Mouse (Mus musculus): Measurements from ENCODE around the gene Lrrc20. TPM values are rescaled to one million over a fixed set of nuclear protein-coding genes. Genes with fewer than 3 reads are reported as not detected.

Gene Lrrc20
- polyA plus RNA-seq, 1 experiment from 2014 or later: 5.3 TPM

DNA sequence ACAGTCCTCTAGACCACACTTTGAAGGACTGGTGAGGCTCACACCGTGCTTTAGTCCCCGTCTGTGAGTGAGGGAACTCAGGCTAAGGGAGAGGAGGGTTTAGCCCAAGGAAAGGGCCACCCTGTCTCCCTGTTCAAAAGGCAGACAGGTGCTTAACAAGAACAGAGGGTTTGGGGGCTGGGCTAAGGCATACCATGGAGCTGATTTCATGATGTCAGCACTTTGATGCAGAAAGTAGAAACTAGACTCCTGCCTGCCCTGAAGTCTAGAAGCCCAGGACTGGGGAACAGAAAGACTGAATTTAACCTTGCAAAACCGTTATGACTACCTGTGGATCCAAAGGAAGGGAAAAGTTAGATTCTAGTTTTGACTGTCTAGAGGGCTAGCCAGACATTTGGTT, 18.4 kb upstream of the Lrrc20 start:
- Histone ChIP-seq H3K27me3 (ENCODE audit: control insufficient read depth, insufficient read depth, low read length) (no peaks in the 10 kb centered on the region), H3K36me3 (ENCODE audit: control insufficient read depth, insufficient read depth, low read length) (no peaks in the 10 kb centered on the region), H3K4me2 (replicated peaks; ENCODE audit: low read depth, low read length) (no peak overlapping the region), H3K9me3 (ENCODE audit: control insufficient read depth, low read depth, low read length) (no peaks in the 10 kb centered on the region), H3K9ac (replicated peaks; ENCODE audit: low read depth, low read length) (no peak overlapping the region), H3K4me1 (ENCODE audit: control insufficient read depth, insufficient read depth, low read length) (no peaks in the 10 kb centered on the region), H3K4me3 (ENCODE audit: low read depth, low read length) (no peak overlapping the region), H3K27ac (ENCODE audit: low read length) (no peak overlapping the region)
- ATAC-seq (ENCODE audit: insufficient number of reproducible peaks, insufficient read depth, low FRiP score, low read depth): no peak
- WGBS: 55% methylated on average over 3 of the region's 3 CpGs

DNA sequence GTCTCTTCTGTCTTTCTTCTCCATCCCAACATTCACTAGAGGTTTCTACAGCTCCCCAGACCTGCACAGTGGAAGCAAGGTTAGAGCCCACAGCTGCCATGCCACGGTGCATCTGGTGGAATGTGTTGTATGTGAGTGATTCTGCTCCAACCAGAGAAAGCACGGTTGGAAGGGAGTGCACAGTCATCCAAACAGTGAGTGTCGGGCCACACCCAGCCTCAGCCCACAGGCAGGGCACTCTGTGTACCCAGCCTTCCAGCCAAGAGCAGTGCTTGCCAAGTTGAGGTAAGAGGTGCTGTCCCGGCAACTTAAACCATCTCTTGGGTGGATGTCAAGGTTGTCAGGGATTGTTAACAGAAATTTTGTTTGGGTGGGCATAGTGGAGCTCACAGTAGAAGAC, 10.6 kb upstream of the Lrrc20 start:
- Histone ChIP-seq H3K4me2 (replicated peaks; ENCODE audit: low read depth, low read length) (no peak overlapping the region), H3K4me1 (ENCODE audit: control insufficient read depth, insufficient read depth, low read length) (no peaks in the 10 kb centered on the region), H3K27ac (ENCODE audit: low read length) (no peak overlapping the region), H3K4me3 (ENCODE audit: low read depth, low read length) (no peak overlapping the region), H3K36me3 (ENCODE audit: control insufficient read depth, insufficient read depth, low read length) (no peaks in the 10 kb centered on the region), H3K9ac (replicated peaks; ENCODE audit: low read depth, low read length) (no peak overlapping the region), H3K9me3 (ENCODE audit: control insufficient read depth, low read depth, low read length) (no peaks in the 10 kb centered on the region), H3K27me3 (ENCODE audit: control insufficient read depth, insufficient read depth, low read length) (no peaks in the 10 kb centered on the region)
- ATAC-seq (ENCODE audit: insufficient number of reproducible peaks, insufficient read depth, low FRiP score, low read depth): no peak
- 80% methylated on average over 4 of the region's 4 CpGs for WGBS

DNA sequence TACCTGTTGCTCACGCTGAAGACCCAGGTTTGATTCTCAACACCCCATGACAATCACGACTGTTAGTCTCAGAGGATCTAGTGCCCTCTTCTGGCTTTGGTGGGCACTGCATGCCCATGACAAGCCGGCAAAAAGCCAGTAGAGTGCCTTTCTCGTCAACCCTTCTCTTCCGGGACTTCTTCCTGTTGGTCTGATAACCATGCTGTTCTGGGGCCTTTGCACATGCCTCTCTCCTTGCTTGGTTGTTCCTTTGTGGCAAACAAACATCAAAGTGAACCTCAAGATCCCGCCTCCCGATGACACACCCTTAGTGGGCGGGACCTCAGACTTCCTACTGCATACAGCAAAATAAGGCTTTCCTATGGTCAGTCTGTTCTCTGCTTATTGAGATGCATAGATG, 9.4 kb upstream of the Lrrc20 start:
- Histone ChIP-seq H3K36me3 (ENCODE audit: control insufficient read depth, insufficient read depth, low read length) (no peaks in the 10 kb centered on the region), H3K4me3 (ENCODE audit: low read depth, low read length) (no peak overlapping the region), H3K4me1 (ENCODE audit: control insufficient read depth, insufficient read depth, low read length) (no peaks in the 10 kb centered on the region), H3K9me3 (ENCODE audit: control insufficient read depth, low read depth, low read length) (no peaks in the 10 kb centered on the region), H3K9ac (replicated peaks; ENCODE audit: low read depth, low read length) (no peak overlapping the region), H3K27me3 (ENCODE audit: control insufficient read depth, insufficient read depth, low read length) (no peaks in the 10 kb centered on the region), H3K27ac (ENCODE audit: low read length) (no peak overlapping the region), H3K4me2 (replicated peaks; ENCODE audit: low read depth, low read length) (no peak overlapping the region)
- no peak for ATAC-seq (ENCODE audit: insufficient number of reproducible peaks, insufficient read depth, low FRiP score, low read depth)
- 73% methylated on average over 8 of the region's 8 CpGs for WGBS

DNA sequence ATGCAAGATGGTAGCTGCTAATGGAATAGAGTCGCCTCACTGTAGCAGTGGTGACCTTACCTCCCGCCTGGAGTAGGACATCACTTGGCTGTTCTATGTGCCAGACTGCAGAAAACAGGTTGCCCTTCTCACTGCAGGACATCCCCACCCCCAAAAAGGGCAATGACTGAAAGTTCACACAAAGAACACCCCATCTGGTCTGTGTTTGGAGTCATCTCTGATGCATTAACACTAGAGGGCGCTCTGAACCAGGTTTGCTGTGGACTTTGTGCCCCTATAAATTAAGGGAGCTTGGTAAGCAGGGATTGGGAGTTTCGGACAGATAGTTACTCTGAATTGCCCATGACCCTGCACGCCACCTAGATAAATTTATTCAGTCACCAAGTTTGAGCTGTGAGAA, 8.7 kb upstream of the Lrrc20 start:
- H3K27me3 ChIP-seq (ENCODE audit: control insufficient read depth, insufficient read depth, low read length): no peaks in the 10 kb centered on the region
- no peak overlapping the region for H3K9ac ChIP-seq (replicated peaks; ENCODE audit: low read depth, low read length)
- no peaks in the 10 kb centered on the region for H3K4me1 ChIP-seq (ENCODE audit: control insufficient read depth, insufficient read depth, low read length)
- H3K9me3 ChIP-seq (ENCODE audit: control insufficient read depth, low read depth, low read length): no peaks in the 10 kb centered on the region
- H3K4me3 ChIP-seq (ENCODE audit: low read depth, low read length): no peak overlapping the region
- no peak overlapping the region for H3K4me2 ChIP-seq (replicated peaks; ENCODE audit: low read depth, low read length)
- H3K36me3 ChIP-seq (ENCODE audit: control insufficient read depth, insufficient read depth, low read length): no peaks in the 10 kb centered on the region
- no peak for ATAC-seq (ENCODE audit: insufficient number of reproducible peaks, insufficient read depth, low FRiP score, low read depth)
- WGBS: 27% methylated on average over 5 of the region's 5 CpGs
- H3K27ac ChIP-seq (ENCODE audit: low read length): no peak overlapping the region

DNA sequence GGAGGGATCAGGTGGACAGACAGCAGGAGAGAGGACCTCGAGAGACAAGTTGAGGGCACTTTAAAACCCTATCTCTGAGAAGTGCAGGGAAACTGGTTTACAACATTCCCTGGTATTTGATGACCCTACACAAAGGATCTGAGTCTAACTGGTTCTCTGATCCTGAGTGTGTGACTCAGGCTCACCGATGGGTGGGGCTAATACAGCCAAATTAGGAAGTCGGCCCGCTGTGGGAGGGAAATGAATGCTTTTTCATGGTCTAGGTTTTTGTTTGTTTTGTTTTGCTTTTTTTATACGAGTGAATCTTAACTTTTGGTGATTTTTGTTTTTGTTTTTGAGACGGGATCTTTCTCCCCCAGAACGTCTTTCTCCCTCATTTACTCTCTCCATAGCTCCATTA, 6.7 kb upstream of the Lrrc20 start:
- H3K9me3 ChIP-seq (ENCODE audit: control insufficient read depth, low read depth, low read length): no peaks in the 10 kb centered on the region
- no peak overlapping the region for H3K4me3 ChIP-seq (ENCODE audit: low read depth, low read length)
- no peak for ATAC-seq (ENCODE audit: insufficient number of reproducible peaks, insufficient read depth, low FRiP score, low read depth)
- no peak overlapping the region for H3K4me2 ChIP-seq (replicated peaks; ENCODE audit: low read depth, low read length)
- no peaks in the 10 kb centered on the region for H3K27me3 ChIP-seq (ENCODE audit: control insufficient read depth, insufficient read depth, low read length)
- 65% methylated on average over 7 of the region's 7 CpGs for WGBS
- H3K36me3 ChIP-seq (ENCODE audit: control insufficient read depth, insufficient read depth, low read length): no peaks in the 10 kb centered on the region
- H3K4me1 ChIP-seq (ENCODE audit: control insufficient read depth, insufficient read depth, low read length): no peaks in the 10 kb centered on the region
- no peak overlapping the region for H3K9ac ChIP-seq (replicated peaks; ENCODE audit: low read depth, low read length)
- H3K27ac ChIP-seq (ENCODE audit: low read length): no peak overlapping the region

DNA sequence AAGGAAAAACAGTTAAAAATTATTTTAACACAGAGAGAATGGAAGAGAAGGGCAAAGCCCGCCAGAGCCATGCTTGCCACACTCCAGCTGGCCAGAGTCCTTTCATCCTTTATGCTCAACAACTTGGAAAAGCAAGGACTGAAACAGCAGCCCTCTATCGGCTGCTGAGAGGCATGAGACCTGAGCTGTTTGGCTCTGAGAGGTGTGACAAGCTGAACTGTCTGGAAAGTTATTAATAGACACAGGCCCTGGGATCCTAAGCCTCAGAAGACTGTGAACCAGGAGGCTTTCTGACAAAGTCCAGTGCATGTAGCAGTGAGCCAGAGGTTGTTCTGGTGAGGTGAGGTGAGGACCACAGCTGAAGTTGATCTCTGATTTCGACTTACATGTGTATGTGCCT, 2.0 kb upstream of the Lrrc20 start:
- H3K9ac ChIP-seq (replicated peaks; ENCODE audit: low read depth, low read length): no peak overlapping the region
- WGBS: 72% methylated on average over 3 of the region's 3 CpGs
- H3K27me3 ChIP-seq (ENCODE audit: control insufficient read depth, insufficient read depth, low read length): no peaks in the 10 kb centered on the region
- no peaks in the 10 kb centered on the region for H3K9me3 ChIP-seq (ENCODE audit: control insufficient read depth, low read depth, low read length)
- H3K36me3 ChIP-seq (ENCODE audit: control insufficient read depth, insufficient read depth, low read length): no peaks in the 10 kb centered on the region
- no peak for ATAC-seq (ENCODE audit: insufficient number of reproducible peaks, insufficient read depth, low FRiP score, low read depth)
- no peak overlapping the region for H3K4me3 ChIP-seq (ENCODE audit: low read depth, low read length)
- no peak overlapping the region for H3K4me2 ChIP-seq (replicated peaks; ENCODE audit: low read depth, low read length)
- H3K27ac ChIP-seq (ENCODE audit: low read length): no peak overlapping the region
- no peaks in the 10 kb centered on the region for H3K4me1 ChIP-seq (ENCODE audit: control insufficient read depth, insufficient read depth, low read length)

DNA sequence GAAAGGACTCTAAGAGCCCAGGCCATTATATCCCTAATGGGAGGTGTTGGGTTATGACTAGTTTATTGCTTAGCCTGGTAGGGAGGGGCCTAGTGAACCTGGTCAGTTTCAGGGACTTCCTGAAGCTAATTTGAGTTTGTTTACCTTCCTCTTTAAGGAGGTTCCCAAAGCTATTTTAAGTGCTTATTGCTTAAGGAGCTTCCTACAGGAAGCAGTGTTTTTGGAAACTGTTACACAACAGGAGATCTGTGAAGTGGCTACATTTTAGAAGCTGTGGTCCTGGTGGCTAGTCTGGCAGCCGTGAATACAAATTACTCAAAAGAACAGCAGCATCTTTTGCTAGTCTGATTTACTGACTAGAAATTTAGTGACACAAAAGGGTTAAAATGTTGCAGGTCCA, 1.3 kb upstream of the Lrrc20 start:
- Histone ChIP-seq H3K36me3 (ENCODE audit: control insufficient read depth, insufficient read depth, low read length) (no peaks in the 10 kb centered on the region), H3K9me3 (ENCODE audit: control insufficient read depth, low read depth, low read length) (no peaks in the 10 kb centered on the region), H3K27ac (ENCODE audit: low read length) (no peak overlapping the region), H3K9ac (replicated peaks; ENCODE audit: low read depth, low read length) (no peak overlapping the region), H3K4me3 (ENCODE audit: low read depth, low read length) (no peak overlapping the region), H3K27me3 (ENCODE audit: control insufficient read depth, insufficient read depth, low read length) (no peaks in the 10 kb centered on the region), H3K4me2 (replicated peaks; ENCODE audit: low read depth, low read length) (no peak overlapping the region), H3K4me1 (ENCODE audit: control insufficient read depth, insufficient read depth, low read length) (no peaks in the 10 kb centered on the region)
- ATAC-seq (ENCODE audit: insufficient number of reproducible peaks, insufficient read depth, low FRiP score, low read depth): no peak
- WGBS: 53% methylated on average over 1 of the region's 1 CpGs

DNA sequence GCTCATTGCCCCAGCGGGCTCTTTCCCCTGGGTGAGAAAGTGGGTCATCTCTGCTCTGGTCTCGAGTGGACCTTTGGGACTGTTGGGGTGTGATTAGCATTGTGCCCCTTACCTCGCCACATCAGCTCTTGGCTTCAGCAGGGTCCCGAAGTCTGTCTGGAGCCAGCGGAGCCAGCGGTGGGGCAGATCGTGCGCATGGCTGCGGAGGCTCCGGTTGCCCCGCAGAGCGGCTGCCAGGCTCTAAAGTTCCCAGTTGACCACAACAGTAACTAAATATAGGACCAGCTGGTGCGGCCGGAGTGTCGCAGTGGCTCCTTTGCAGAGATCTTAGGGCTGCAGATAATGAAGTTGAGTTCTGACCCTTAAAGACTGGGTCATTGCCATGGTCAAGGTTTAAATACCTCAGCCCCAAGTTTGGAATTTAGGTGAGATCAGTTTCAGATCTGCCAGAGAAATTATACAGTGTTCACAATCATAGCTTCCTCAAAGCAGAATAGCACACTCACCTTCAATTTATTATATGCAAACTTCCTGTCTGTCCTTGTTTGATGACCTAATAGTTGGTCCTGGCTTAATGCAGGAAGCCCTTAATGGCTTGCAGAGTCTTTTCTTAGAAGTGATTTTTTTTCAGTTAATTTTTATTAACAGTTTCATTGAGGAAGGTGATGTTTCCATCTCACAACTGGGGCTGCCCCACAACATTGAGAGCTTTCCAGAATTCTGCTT, 1.0 kb downstream of the Lrrc20 start:
- WGBS: 4% methylated on average over 15 of the region's 15 CpGs
- no peak for ATAC-seq (ENCODE audit: insufficient number of reproducible peaks, insufficient read depth, low FRiP score, low read depth)
- Histone ChIP-seq H3K27me3 (ENCODE audit: control insufficient read depth, insufficient read depth, low read length) (no peaks in the 10 kb centered on the region), H3K36me3 (ENCODE audit: control insufficient read depth, insufficient read depth, low read length) (no peaks in the 10 kb centered on the region), H3K4me3 (ENCODE audit: low read depth, low read length) (peak overlapping the region; percentile 73), H3K9me3 (ENCODE audit: control insufficient read depth, low read depth, low read length) (no peaks in the 10 kb centered on the region), H3K27ac (ENCODE audit: low read length) (no peak overlapping the region), H3K9ac (replicated peaks; ENCODE audit: low read depth, low read length) (peak overlapping the region; percentile 34), H3K4me1 (ENCODE audit: control insufficient read depth, insufficient read depth, low read length) (no peaks in the 10 kb centered on the region), H3K4me2 (replicated peaks; ENCODE audit: low read depth, low read length) (peak overlapping the region; percentile 95)

DNA sequence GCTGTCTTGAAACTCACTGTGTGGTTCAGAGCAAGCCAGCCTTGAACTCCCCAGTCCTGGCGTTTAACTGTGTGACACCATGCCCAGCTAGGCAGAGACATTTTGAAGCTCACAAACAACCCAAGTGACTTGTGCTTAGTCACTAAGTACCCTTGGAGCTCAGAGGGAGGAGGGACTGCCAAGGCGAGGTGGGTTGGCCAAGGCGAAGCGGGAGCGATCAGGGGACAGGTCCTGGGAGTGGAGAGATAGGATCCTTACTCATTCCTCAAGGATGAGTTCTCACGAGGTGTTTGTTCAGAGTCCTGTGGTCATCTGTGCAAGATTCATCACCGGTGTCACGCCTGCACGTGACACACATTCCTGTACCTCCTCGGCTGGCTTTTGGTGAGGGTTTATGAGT, 3.9 kb downstream of the Lrrc20 start:
- ATAC-seq (ENCODE audit: insufficient number of reproducible peaks, insufficient read depth, low FRiP score, low read depth): no peak
- H3K9ac ChIP-seq (replicated peaks; ENCODE audit: low read depth, low read length): no peak overlapping the region
- no peak overlapping the region for H3K27ac ChIP-seq (ENCODE audit: low read length)
- no peaks in the 10 kb centered on the region for H3K9me3 ChIP-seq (ENCODE audit: control insufficient read depth, low read depth, low read length)
- H3K4me3 ChIP-seq (ENCODE audit: low read depth, low read length): no peak overlapping the region
- WGBS: 86% methylated on average over 10 of the region's 10 CpGs
- H3K27me3 ChIP-seq (ENCODE audit: control insufficient read depth, insufficient read depth, low read length): no peaks in the 10 kb centered on the region
- H3K4me2 ChIP-seq (replicated peaks; ENCODE audit: low read depth, low read length): no peak overlapping the region
- no peaks in the 10 kb centered on the region for H3K4me1 ChIP-seq (ENCODE audit: control insufficient read depth, insufficient read depth, low read length)
- H3K36me3 ChIP-seq (ENCODE audit: control insufficient read depth, insufficient read depth, low read length): no peaks in the 10 kb centered on the region

Data from stomach, embryonic 14.5 days (tissue).